Comparison of ENCODE assay signal across 11 mouse cellular contexts in the genomic region with DNA sequence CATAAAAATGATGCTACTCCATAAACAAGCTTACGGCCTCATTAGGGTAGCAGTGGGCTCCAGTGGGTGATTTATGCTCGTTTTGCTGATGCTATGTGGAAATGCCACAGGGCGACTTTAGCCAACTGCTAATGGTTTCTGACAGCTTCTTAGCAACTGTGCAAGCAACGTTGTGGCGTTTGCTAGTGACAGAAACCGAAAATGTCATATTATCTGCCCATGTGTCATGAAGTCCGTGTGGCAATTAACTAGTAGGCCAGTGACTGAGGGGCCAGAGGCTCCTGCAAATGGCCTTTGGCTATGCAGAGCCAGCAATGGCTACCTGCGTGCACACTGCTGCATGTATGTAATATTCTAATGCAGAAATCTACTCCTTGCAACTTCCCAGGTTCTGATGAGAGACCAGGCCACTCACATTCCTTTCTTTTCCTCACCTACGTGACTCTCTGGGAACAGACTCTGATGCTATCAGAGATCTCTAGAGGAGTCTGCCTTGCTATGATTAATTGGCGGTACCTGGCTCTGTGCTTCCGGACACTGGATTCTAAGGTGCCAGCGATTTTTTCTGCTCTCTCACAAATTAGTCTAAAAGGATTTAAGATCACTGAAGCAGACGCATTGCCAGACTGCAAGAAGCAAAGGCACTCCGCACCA.
A peak's percentile ranks its signal among the peaks of the same experiment; 100 is the strongest.
DNase-seq lines count a peak whose midpoint lies in the region; ATAC-seq and TF ChIP-seq lines count a peak whose summit lies in the region.
"Had no signal": no experiment of that assay in that cellular context is flagged by ENCODE, and none has a peak within 500 bp of the region (broad histone marks: within the 10 kb centered on the region; RNA-seq: fewer than 3 reads in every experiment).

No protein-coding gene starts in this region.

- no peak overlapping the region for H3K4me2 ChIP-seq in midbrain, embryonic 11.5 days
- H3K4me2 ChIP-seq in midbrain, embryonic 13.5 days (replicated peaks), result no peak overlapping the region
- H3K4me2 ChIP-seq in stomach, postnatal 0 days (replicated peaks; ENCODE audit: low read depth), result no peak overlapping the region

- H3K27me3 ChIP-seq in heart, embryonic 10.5 days (ENCODE audit: insufficient read depth, poor library complexity, severe bottlenecking), result no peaks in the 10 kb centered on the region
- H3K27me3 ChIP-seq in midbrain, embryonic 10.5 days (ENCODE audit: low read depth, poor library complexity, severe bottlenecking), result no peaks in the 10 kb centered on the region
- H3K27me3 ChIP-seq in midbrain, embryonic 11.5 days (ENCODE audit: control insufficient read depth, insufficient read depth, low read length), result no peaks in the 10 kb centered on the region
- H3K27me3 ChIP-seq in midbrain, embryonic 13.5 days, result no peaks in the 10 kb centered on the region
- no peaks in the 10 kb centered on the region for H3K27me3 ChIP-seq in stomach, postnatal 0 days (ENCODE audit: control insufficient read depth, insufficient read depth, low read length)

- WGBS in heart, embryonic 10.5 days, result 63% methylated on average over 14 of the region's 14 CpGs
- 72% methylated on average over 14 of the region's 14 CpGs for WGBS in midbrain, embryonic 10.5 days
- WGBS in midbrain, embryonic 11.5 days, result 69% methylated on average over 14 of the region's 14 CpGs
- 51% methylated on average over 14 of the region's 14 CpGs for WGBS in midbrain, embryonic 13.5 days
- 48% methylated on average over 14 of the region's 14 CpGs for WGBS in stomach, postnatal 0 days

- DNase-seq in heart, embryonic 10.5 days (ENCODE audit: low spot score), result no peak
- no peak for DNase-seq in heart, postnatal 4 days
- DNase-seq in midbrain, embryonic 10.5 days (ENCODE audit: low spot score), result no peak
- no peak for DNase-seq in midbrain, embryonic 11.5 days (ENCODE audit: low spot score, missing footprints)
- DNase-seq in stomach, postnatal 0 days (ENCODE audit: low spot score), result no peak
- DNase-seq in gastrocnemius, postnatal 25 days, result no peak
- no peak for DNase-seq in layer of hippocampus, adult 18-20 months (ENCODE audit: low spot score in 2 of 2)
- DNase-seq: adrenal gland, postnatal 10 days; cerebellum, adult 18-20 months; kidney, postnatal 36 days had no signal

- H3K4me1 ChIP-seq in heart, embryonic 10.5 days, result peaks cover 67% of the 10 kb centered on the region
- peaks cover 44% of the 10 kb centered on the region for H3K4me1 ChIP-seq in midbrain, embryonic 10.5 days
- H3K4me1 ChIP-seq in midbrain, embryonic 11.5 days (ENCODE audit: control insufficient read depth, insufficient read depth, low read length), result peaks cover 16% of the 10 kb centered on the region; the same call in 1 of the 2 replicates
- peaks cover 40% of the 10 kb centered on the region for H3K4me1 ChIP-seq in midbrain, embryonic 13.5 days (replicated peaks)
- H3K4me1 ChIP-seq in stomach, postnatal 0 days (replicated peaks; ENCODE audit: control insufficient read depth, insufficient read depth), result no peaks in the 10 kb centered on the region; the same call in none of the 2 replicates

- ATAC-seq in midbrain, embryonic 11.5 days (ENCODE audit: low FRiP score), result no peak
- peak; percentile 67 for ATAC-seq in midbrain, embryonic 13.5 days
- ATAC-seq in stomach, postnatal 0 days (ENCODE audit: low FRiP score, low TSS enrichment), result no peak

- peaks cover 9% of the 10 kb centered on the region; the same call in 1 of the 2 replicates for H3K36me3 ChIP-seq in heart, embryonic 10.5 days
- H3K36me3 ChIP-seq in midbrain, embryonic 10.5 days, result peaks cover 9% of the 10 kb centered on the region; the same call in 1 of the 2 replicates
- H3K36me3 ChIP-seq in midbrain, embryonic 11.5 days (ENCODE audit: control insufficient read depth, insufficient read depth, low read length), result no peaks in the 10 kb centered on the region
- no peaks in the 10 kb centered on the region for H3K36me3 ChIP-seq in midbrain, embryonic 13.5 days
- H3K36me3 ChIP-seq in stomach, postnatal 0 days (ENCODE audit: control insufficient read depth, insufficient read depth, low read length), result no peaks in the 10 kb centered on the region

- H3K27ac ChIP-seq in heart, embryonic 10.5 days, result peak overlapping the region; percentile 81
- H3K27ac ChIP-seq in midbrain, embryonic 10.5 days (replicated peaks), result 0 out of 2 replicates have a peak overlapping the region, but pooled peaks have one; percentile 9
- no peak overlapping the region for H3K27ac ChIP-seq in midbrain, embryonic 11.5 days (ENCODE audit: low read depth, low read length)
- peak overlapping the region; percentile 16; the same call in 1 of the 2 replicates for H3K27ac ChIP-seq in midbrain, embryonic 13.5 days
- 0 out of 2 replicates have a peak overlapping the region, but pooled peaks have one; percentile 14 for H3K27ac ChIP-seq in stomach, postnatal 0 days (replicated peaks)

- no peak for TF ChIP-seq CTCF in stomach, postnatal 0 days (IDR thresholded peaks at IDR 0.05; ENCODE audit: low read depth)

- H3K4me3 ChIP-seq in heart, embryonic 10.5 days, result no peak overlapping the region
- no peak overlapping the region for H3K4me3 ChIP-seq in midbrain, embryonic 10.5 days
- no peak overlapping the region for H3K4me3 ChIP-seq in midbrain, embryonic 11.5 days (ENCODE audit: low read depth, low read length)
- H3K4me3 ChIP-seq in midbrain, embryonic 13.5 days (replicated peaks), result no peak overlapping the region
- H3K4me3 ChIP-seq in stomach, postnatal 0 days (ENCODE audit: low read depth, low read length), result no peak overlapping the region

- H3K9me3 ChIP-seq in heart, embryonic 10.5 days, result no peaks in the 10 kb centered on the region
- no peaks in the 10 kb centered on the region for H3K9me3 ChIP-seq in midbrain, embryonic 10.5 days (replicated peaks)
- H3K9me3 ChIP-seq in midbrain, embryonic 11.5 days (ENCODE audit: control insufficient read depth, low read length), result no peaks in the 10 kb centered on the region
- H3K9me3 ChIP-seq in midbrain, embryonic 13.5 days, result no peaks in the 10 kb centered on the region
- no peaks in the 10 kb centered on the region for H3K9me3 ChIP-seq in stomach, postnatal 0 days (ENCODE audit: control insufficient read depth, low read length)

- no peak for TF ChIP-seq EP300 in stomach, postnatal 0 days (optimal IDR thresholded peaks at IDR 0.05)

- no peak overlapping the region for H3K9ac ChIP-seq in midbrain, embryonic 11.5 days (ENCODE audit: low read length)
- no peak overlapping the region for H3K9ac ChIP-seq in midbrain, embryonic 13.5 days (replicated peaks)
- no peak overlapping the region for H3K9ac ChIP-seq in stomach, postnatal 0 days (ENCODE audit: low read length)
